Mouse (Mus musculus) cortical plate, adult 2 months (tissue): ENCODE results near the gene Nrip3. TPM values are rescaled to one million over a fixed set of nuclear protein-coding genes. Genes with fewer than 3 reads are reported as not detected.

Source experiments
- H3K27ac ChIP-seq: fragments of 200-500 bp; 2 replicates; pipeline ENCODE4 v1.5.1; 2012; ENCODE audit warnings: low read length, control low read depth, inconsistent platforms; ENCODE audit not compliant: insufficient read depth
- H3K4me1 ChIP-seq: fragments of 200-500 bp; 2 replicates; pipeline ENCODE4 v1.6.1; 2011; ENCODE audit warnings: low read length; ENCODE audit not compliant: control insufficient read depth, insufficient read depth
- H3K4me3 ChIP-seq: fragments of 200-500 bp; 2 replicates; pipeline ENCODE4 v1.5.1; 2011; ENCODE audit warnings: mild to moderate bottlenecking, low read length, control low read depth; ENCODE audit not compliant: insufficient read depth
- CTCF ChIP-seq: fragments of 200-500 bp; IDR thresholded peaks from 2 replicates; pipeline ENCODE4 v1.5.1; 2011; ENCODE audit warnings: mild to moderate bottlenecking, control low read depth, low read length; ENCODE audit not compliant: insufficient read depth; ENCODE audit errors: extremely low read depth
- POLR2A ChIP-seq: fragments of 200-500 bp; IDR thresholded peaks from 2 replicates; pipeline ENCODE4 v1.6.1; 2011; ENCODE audit warnings: mild to moderate bottlenecking, low read length, control low read depth; ENCODE audit not compliant: insufficient read depth; ENCODE audit errors: extremely low read depth
- polyA plus RNA-seq: library from polyadenylated mRNA; depleted of rRNA; stranded (reverse); fragments of >200 nt; gene quantifications from 2 replicates; pipeline ENCODE4 v1.2.3, GENCODE M21; 2012

The Nrip3 gene
- polyA plus RNA-seq, 1 experiment = 45.1 TPM

DNA sequence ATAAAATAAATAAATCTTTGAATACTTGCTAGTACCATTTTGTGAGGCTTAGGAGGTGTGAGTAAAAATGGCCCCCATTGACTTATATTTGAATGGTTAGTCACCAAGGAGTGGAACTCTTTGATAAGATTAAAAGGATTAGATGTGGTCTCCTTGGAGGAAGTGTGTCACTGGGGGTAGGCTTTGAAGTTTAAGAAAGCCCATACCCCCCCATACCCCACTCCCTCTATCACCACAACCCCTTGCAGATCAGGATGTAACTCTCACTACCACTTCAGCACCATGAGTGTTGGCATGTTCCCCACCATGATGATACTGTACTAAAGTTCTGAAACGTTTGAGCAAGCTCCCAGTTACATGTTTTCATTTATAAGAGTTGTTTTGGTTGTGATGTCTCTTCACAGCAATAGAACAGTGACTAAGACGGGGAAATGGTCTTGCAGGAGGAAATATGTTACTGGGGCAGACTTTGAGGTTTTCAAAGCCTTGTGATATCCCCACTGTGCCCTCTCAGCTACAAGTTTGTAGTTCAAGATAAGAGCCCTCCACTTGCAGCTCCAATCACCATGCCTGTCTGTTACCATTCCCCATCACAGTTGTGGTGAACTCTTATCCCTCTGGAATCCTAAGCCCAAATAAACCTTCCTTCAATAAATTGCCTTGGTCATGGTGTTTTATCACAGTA lies 13.0 kb downstream of the Nrip3 start:
- TF ChIP-seq POLR2A = no peak
- no peak for TF ChIP-seq CTCF
- Histone ChIP-seq H3K4me1 (no peaks in the 10 kb centered on the region), H3K4me3 (no peak overlapping the region), H3K27ac (no peak overlapping the region)

DNA sequence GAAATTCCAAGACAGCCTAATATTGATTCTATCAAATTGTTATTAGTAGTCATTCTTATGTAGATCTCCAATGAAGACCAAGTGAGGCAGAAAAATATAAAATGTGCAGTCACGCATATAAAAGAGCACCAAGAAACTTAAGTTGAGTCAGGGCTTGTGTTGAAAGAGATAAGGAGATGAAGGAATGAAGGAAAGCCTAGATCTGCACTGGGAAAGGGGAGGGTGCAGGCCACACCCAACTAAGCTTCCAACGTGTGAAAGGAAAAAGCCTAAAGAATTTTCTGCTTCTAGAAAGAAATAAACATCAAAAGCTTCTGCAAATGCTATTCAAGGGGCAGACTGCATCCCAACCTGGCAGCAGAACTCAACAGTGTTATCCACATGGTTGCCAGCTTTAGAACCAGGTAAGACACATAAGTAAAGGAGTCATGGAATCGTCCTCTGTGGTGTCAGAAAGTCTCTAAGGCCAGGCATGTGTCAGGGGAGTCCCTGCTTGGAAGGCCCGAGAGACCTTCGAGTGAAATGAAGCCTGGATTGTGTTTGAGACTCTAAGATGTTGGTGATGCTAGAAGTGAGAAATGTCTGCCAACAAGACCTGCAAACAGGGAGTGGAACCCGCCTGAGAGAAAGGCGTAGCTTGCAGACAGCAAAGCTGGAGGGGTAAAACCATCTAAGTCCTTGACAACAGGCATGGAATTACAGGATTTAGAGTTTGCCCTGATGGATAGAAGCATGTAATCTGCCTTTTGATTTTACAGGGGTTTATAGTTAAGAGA lies 14.1 kb downstream of the Nrip3 start:
- no peaks in the 10 kb centered on the region for H3K4me1 ChIP-seq
- TF ChIP-seq POLR2A (no peak), CTCF (no peak)
- H3K4me3 ChIP-seq = no peak overlapping the region
- no peak overlapping the region for H3K27ac ChIP-seq

DNA sequence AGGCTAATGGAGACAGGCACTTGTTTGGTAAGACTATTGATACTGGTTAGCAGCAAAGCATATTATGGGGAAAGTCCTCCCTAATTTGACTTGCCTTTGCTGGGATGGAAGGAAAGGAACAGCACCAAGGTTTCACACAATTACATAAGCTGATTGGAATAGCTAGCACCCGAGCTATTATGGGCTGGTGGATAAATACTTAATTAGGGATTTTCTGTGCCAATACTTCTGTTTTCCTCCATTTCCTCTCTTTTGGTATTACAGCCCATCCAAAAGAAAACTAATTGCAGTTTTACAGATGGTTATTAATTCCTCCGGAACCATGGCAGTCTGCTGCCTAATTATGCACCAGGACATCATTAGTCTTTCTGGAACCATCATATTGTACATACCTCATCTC lies 17.8 kb downstream of the Nrip3 start:
- Histone ChIP-seq H3K4me3 (no peak overlapping the region), H3K27ac (no peak overlapping the region), H3K4me1 (no peaks in the 10 kb centered on the region)
- TF ChIP-seq POLR2A = no peak
- no peak for TF ChIP-seq CTCF

DNA sequence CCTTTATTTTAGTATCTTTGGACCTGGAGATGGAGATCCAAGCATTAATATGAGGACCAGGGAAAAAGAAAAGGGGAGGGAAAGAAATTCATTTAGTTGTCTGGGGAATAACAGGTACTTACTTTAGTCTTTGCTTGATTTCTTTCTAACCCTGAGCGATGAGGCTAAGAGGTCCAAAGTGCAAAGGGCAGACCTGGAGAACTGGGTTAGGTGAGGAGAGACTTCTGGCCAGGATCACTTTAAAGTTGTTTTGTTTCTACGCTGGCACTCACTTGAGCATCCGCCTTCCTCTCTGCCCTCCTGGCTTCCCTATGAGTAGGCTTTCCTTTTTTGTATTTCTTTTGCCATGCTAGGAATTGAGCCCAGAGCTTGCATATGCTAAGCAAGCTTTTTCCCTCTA lies 25.5 kb downstream of the Nrip3 start:
- no peak overlapping the region for H3K4me3 ChIP-seq
- no peak for TF ChIP-seq CTCF
- TF ChIP-seq POLR2A = no peak

DNA sequence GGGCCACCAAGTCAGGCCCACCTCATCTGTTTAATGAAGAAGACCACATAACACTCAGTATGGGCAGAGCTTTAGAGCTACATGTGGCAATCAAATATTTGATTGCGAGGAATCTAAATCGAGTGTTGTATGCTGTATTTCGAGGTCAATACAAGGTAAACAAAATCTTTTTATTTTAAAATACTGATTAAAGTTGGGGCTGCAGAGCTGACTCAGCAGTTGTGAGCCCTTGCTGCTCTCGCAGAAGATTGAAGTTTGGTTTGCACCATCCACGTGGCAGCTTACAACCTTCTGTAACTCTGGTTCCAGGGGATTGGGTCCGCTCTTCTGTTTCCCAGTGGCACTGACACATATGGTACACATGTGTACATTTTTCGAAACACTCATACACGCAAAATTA lies 27.8 kb downstream of the Nrip3 start:
- no peak overlapping the region; the same call in 1 of the 2 replicates for H3K4me3 ChIP-seq
- TF ChIP-seq POLR2A (no peak), CTCF (no peak)
- H3K27ac ChIP-seq = no peak overlapping the region
- H3K4me1 ChIP-seq = peaks cover 11% of the 10 kb centered on the region

More for the DNA sequence above, 25.5 kb downstream of the Nrip3 start:
- peaks cover 8% of the 10 kb centered on the region for H3K4me1 ChIP-seq
- H3K27ac ChIP-seq = no peak overlapping the region

DNA sequence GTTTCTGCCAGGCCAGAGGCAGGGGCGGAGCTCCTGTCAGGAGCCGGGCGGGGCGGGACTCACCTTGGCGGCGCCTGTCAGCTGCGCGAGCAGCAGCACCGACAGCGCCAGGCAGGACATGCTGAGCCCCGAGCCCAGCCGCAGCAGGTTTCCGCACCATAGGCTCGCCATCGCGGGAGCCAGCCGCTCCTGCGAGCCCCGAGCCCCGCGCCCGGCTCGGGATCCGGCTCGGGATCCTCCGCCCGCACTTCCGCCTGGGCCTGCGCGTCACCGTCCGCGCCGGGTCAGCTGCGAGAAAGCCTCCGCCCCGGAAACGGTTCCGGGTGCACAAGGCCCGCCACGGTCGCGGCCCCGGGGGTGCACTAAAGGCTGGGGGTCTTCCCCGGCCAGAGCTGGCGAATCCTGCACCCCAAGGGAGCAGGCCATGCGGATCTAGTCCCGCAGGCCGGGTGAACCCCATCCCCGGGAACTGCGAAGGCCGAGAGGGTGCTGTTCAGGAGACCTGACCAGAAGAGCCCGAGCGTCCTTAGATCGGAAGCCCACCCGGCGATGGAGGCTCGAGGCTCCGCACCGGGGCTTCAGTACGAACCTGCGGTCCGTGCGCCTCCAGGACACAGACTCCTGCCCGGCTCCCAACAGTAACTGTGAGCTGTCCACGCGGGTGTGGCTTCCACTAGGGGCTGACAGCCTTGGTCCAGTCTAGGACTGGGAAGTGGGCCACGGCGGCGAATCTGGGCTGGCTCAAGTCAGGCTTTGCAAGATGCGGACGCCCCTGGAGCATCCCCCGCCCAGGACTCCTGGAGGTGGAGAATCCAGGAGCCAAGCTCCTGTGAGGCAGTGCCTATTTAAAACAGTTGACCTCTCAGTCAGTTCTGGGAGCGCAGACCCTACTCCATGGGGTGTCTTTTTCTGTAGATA lies 29.6 kb downstream of the Nrip3 start, which contains the start of gene Tmem9b:
Gene Tmem9b, minus strand, starts transcription at position 868 of the 918 bp plus-strand sequence.
- Histone ChIP-seq H3K4me3 (peak within 1 kb of the TSS; percentile 98), H3K4me1 (peaks cover 11% of the 10 kb centered on the region), H3K27ac (peak within 1 kb of the TSS; percentile 98)
- TF ChIP-seq CTCF = no peak
- peak; percentile 53; the same call in 1 of the 2 replicates for TF ChIP-seq POLR2A

DNA sequence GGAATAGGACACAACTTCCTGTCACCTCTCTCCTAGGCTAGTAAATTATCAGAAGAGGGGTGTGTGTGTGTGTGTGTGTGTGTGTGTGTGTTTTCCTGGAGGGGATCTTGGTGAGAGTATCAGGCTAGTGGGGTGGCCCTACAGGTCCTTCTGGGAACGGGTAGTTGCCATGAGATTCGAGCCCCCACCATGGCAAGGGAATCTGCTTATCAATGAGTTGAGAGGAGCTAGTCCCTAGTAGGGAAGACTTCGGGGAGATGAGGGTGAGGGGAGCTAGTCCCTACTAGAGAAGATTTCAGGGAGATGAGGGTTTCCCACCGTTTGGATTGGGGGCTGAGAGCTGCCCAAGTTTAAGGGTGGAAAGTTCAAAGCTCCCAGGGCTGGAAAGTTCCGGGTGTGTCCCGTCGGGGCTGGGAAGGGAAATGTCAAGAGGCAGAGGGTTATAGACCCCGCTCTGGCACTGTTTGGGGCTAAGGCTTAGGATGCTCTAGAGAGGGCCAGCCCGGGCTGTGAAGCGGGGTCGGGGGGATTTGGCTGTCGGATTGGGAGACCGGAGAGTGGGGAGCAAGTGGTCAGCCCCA lies 30.3 kb downstream of the Nrip3 start:
- no peak for TF ChIP-seq POLR2A
- no peak for TF ChIP-seq CTCF
- H3K4me1 ChIP-seq = peaks cover 11% of the 10 kb centered on the region
- peak overlapping the region; percentile 98; the same call in 1 of the 2 replicates for H3K27ac ChIP-seq
- H3K4me3 ChIP-seq = peak overlapping the region; percentile 98

DNA sequence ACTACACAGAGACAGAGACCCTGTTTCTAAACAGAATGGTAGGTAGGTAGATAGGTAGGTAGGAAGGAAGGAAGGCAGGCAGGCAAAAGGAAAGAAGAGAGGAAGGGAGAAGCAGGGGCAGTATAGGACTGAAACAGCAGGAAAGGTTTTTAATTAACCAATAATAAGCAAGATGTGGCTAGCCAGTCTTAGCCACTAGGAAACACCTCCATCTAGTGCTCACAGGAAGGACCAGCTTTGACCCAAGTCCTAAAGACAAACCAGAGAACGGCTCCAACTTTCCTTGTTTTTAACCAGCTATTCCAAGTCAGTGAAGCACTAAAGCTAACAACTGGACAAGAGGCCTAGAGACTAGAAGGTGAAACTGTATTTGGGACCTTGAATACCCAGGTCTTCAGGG lies 34.1 kb downstream of the Nrip3 start:
- Histone ChIP-seq H3K27ac (no peak overlapping the region), H3K4me1 (peaks cover 3% of the 10 kb centered on the region; the same call in 1 of the 2 replicates), H3K4me3 (no peak overlapping the region)
- TF ChIP-seq CTCF (no peak), POLR2A (no peak)

DNA sequence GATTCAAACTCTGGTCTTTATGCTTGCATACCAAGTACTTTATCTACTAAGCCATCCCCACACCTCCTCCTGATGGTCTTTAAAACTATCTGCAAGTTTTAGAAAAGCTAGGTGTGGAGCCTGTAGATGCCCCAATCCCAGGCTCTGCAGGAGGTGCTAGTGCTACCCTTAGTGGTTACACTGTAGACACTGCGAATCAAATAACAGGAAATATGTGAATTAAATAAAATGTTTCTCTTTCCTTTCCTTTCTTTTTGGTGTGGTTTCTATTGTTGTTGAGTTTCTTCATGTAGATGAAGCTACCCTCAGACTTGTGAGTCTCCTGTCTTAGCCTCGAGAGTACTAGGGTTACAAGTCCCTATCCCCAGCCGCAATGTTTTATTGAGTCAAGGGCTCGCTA lies 40.1 kb downstream of the Nrip3 start:
- H3K4me3 ChIP-seq = no peak overlapping the region
- TF ChIP-seq CTCF = no peak
- no peak for TF ChIP-seq POLR2A
- no peaks in the 10 kb centered on the region for H3K4me1 ChIP-seq
- no peak overlapping the region for H3K27ac ChIP-seq
